In genomic region chr5:108726557-108727248, GRCm38 (mm10) we compare ENCODE assay signal across 9 mouse cellular contexts. TPM values are rescaled to one million over a fixed set of nuclear protein-coding genes. Genes with fewer than 3 reads are reported as not detected.
A peak's percentile ranks its signal among the peaks of the same experiment; 100 is the strongest.
DNase-seq lines count a peak whose midpoint lies in the region; ATAC-seq and TF ChIP-seq lines count a peak whose summit lies in the region.
"Had no signal": no experiment of that assay in that cellular context is flagged by ENCODE, and none has a peak within 500 bp of the region (broad histone marks: within the 10 kb centered on the region; RNA-seq: fewer than 3 reads in every experiment).

No protein-coding gene starts in this region.

- DNase-seq in CH12.LX (ENCODE audit: extremely low read depth) = peak; percentile 50
- peak; percentile 88 for DNase-seq in brain, adult 2 months (ENCODE audit: low read depth, low spot score)
- peak; percentile 57 for DNase-seq in liver, adult 2 months (ENCODE audit: extremely low read depth, low read depth, low spot score)
- peak; percentile 69 for DNase-seq in neural tube, embryonic 10.5 days (ENCODE audit: extremely low spot score, low spot score)
- DNase-seq in thymus, postnatal 0 days (ENCODE audit: low spot score) = peak; percentile 54

- peaks cover 0 to 11% of the 10 kb centered on the region in 2 experiments; a peak in 2 of 4 replicates for H3K4me1 ChIP-seq in CH12.LX (ENCODE audit: control insufficient read depth in 1 of 2, insufficient read depth in 2 of 2)
- H3K4me1 ChIP-seq in embryonic fibroblast, embryonic 13.5 days (ENCODE audit: control insufficient read depth, insufficient read depth, low read length) = no peaks in the 10 kb centered on the region
- no peaks in the 10 kb centered on the region for H3K4me1 ChIP-seq in heart, embryonic 12.5 days (replicated peaks)
- no peaks in the 10 kb centered on the region for H3K4me1 ChIP-seq in kidney, embryonic 16.5 days (ENCODE audit: insufficient read depth, low read length)
- H3K4me1 ChIP-seq in liver, adult 2 months (ENCODE audit: control insufficient read depth, insufficient read depth, low read length) = no peaks in the 10 kb centered on the region

- no peak for TF ChIP-seq POLR2A in CH12.LX (IDR thresholded peaks at IDR 0.05; ENCODE audit: low read depth, low read length)
- TF ChIP-seq POLR2A in embryonic fibroblast, embryonic 13.5 days (IDR thresholded peaks at IDR 0.05; ENCODE audit: low read depth, low read length) = no peak
- no peak for TF ChIP-seq POLR2A in liver, adult 2 months (IDR thresholded peaks at IDR 0.05; ENCODE audit: extremely low read depth, insufficient read depth, low read length)

- no peak overlapping the region for H3K27ac ChIP-seq in CH12.LX (ENCODE audit: insufficient read depth, low read depth)
- H3K27ac ChIP-seq in embryonic fibroblast, embryonic 13.5 days (ENCODE audit: insufficient read depth, low read length) = no peak overlapping the region
- no peak overlapping the region for H3K27ac ChIP-seq in heart, embryonic 12.5 days (ENCODE audit: poor library complexity, severe bottlenecking)
- H3K27ac ChIP-seq in kidney, embryonic 16.5 days (ENCODE audit: low read length) = no peak overlapping the region
- H3K27ac ChIP-seq in liver, adult 2 months (replicated peaks; ENCODE audit: insufficient read depth, low read depth, low read length) = no peak overlapping the region
- H3K27ac ChIP-seq: macrophage had no signal

- TF ChIP-seq EP300 in CH12.LX (IDR thresholded peaks at IDR 0.05; ENCODE audit: low read length) = no peak

- dilution Hi-C loops in CH12.LX (cut with MboI; ENCODE audit: extremely low pct_ligation_motif_present, extremely low pct_unique_long_range_greater_than_20kb, low sequenced_read_pairs) = no loop called here

- H3K36me3 ChIP-seq in CH12.LX (replicated peaks in 1 of 2; ENCODE audit: control insufficient read depth in 1 of 2, insufficient read depth in 1 of 2, low read length in 1 of 2) = no peaks in the 10 kb centered on the region
- no peaks in the 10 kb centered on the region for H3K36me3 ChIP-seq in heart, embryonic 12.5 days
- no peaks in the 10 kb centered on the region for H3K36me3 ChIP-seq in kidney, embryonic 16.5 days (ENCODE audit: insufficient read depth, low read length)
- no peaks in the 10 kb centered on the region for H3K36me3 ChIP-seq in liver, adult 2 months (ENCODE audit: control insufficient read depth, insufficient read depth, low read length)

- in situ Hi-C loops in CH12.LX (cut with MboI; ENCODE audit: low pct_ligation_motif_present, low pct_unique_long_range_greater_than_20kb, low sequenced_read_pairs) = no loop called here

- no peak overlapping the region for H3K4me2 ChIP-seq in CH12.LX (ENCODE audit: insufficient read depth, low read depth, poor library complexity, severe bottlenecking)
- no peak overlapping the region for H3K4me2 ChIP-seq in heart, embryonic 12.5 days
- H3K4me2 ChIP-seq in kidney, embryonic 16.5 days (replicated peaks; ENCODE audit: low read depth, low read length) = no peak overlapping the region

- ATAC-seq in heart, embryonic 12.5 days (ENCODE audit: insufficient number of reproducible peaks, low FRiP score) = peak; percentile 65; the same call in 1 of the 2 replicates
- peak; percentile 91; the same call in 1 of the 2 replicates for ATAC-seq in kidney, embryonic 16.5 days (ENCODE audit: low FRiP score, low TSS enrichment)

- H3K27me3 ChIP-seq in CH12.LX (replicated peaks) = peaks cover 4% of the 10 kb centered on the region
- H3K27me3 ChIP-seq in heart, embryonic 12.5 days (replicated peaks) = 0 out of 2 replicates have a peak, but pooled peaks cover 3% of the 10 kb centered on the region
- no peaks in the 10 kb centered on the region for H3K27me3 ChIP-seq in kidney, embryonic 16.5 days (ENCODE audit: insufficient read depth, low read length)
- H3K27me3 ChIP-seq in liver, adult 2 months (ENCODE audit: control insufficient read depth, insufficient read depth, low read length) = no peaks in the 10 kb centered on the region

- 24% methylated on average over 5 of the region's 5 CpGs for WGBS in heart, embryonic 12.5 days
- WGBS in kidney, embryonic 16.5 days = 18% methylated on average over 5 of the region's 5 CpGs
- 24% methylated on average over 5 of the region's 5 CpGs for WGBS in liver, adult 2 months

- peak; percentile 65 to 82 for TF ChIP-seq CTCF in CH12.LX (conservative IDR thresholded peaks at IDR 0.05 in 1 of 2, IDR thresholded peaks at IDR 0.05 in 1 of 2; ENCODE audit: low read depth in 2 of 2, low read length in 2 of 2)
- TF ChIP-seq CTCF in embryonic fibroblast, embryonic 13.5 days (IDR thresholded peaks at IDR 0.05; ENCODE audit: borderline replicate concordance, insufficient read depth, low read length) = peak; percentile 84
- peak; percentile 96 for TF ChIP-seq CTCF in liver, adult 2 months (IDR thresholded peaks at IDR 0.05; ENCODE audit: low read depth, low read length)

- no peak overlapping the region for H3K4me3 ChIP-seq in CH12.LX (replicated peaks in 1 of 3; ENCODE audit: low read depth in 2 of 3, low read length in 2 of 3, poor library complexity in 1 of 3)
- no peak overlapping the region for H3K4me3 ChIP-seq in embryonic fibroblast, embryonic 13.5 days (ENCODE audit: insufficient read depth, low read length)
- H3K4me3 ChIP-seq in heart, embryonic 12.5 days = no peak overlapping the region
- H3K4me3 ChIP-seq in kidney, embryonic 16.5 days (ENCODE audit: low read length) = no peak overlapping the region
- no peak overlapping the region for H3K4me3 ChIP-seq in liver, adult 2 months (ENCODE audit: insufficient read depth, low read depth, low read length)

- peak; percentile 73 for TF ChIP-seq RAD21 in CH12.LX (IDR thresholded peaks at IDR 0.05; ENCODE audit: low read depth, low read length)

- H3K9me3 ChIP-seq in CH12.LX (replicated peaks; ENCODE audit: low read length) = no peaks in the 10 kb centered on the region
- H3K9me3 ChIP-seq in heart, embryonic 12.5 days (replicated peaks) = no peaks in the 10 kb centered on the region
- no peaks in the 10 kb centered on the region for H3K9me3 ChIP-seq in kidney, embryonic 16.5 days (ENCODE audit: low read length)

- no peak overlapping the region for H3K9ac ChIP-seq in CH12.LX (ENCODE audit: insufficient read depth, low read depth)
- H3K9ac ChIP-seq in heart, embryonic 12.5 days = no peak overlapping the region
- H3K9ac ChIP-seq in kidney, embryonic 16.5 days (replicated peaks; ENCODE audit: low read length) = no peak overlapping the region
- no peak overlapping the region for H3K9ac ChIP-seq in liver, adult 2 months (ENCODE audit: low read depth, low read length)

- H3K79me2 ChIP-seq in CH12.LX (replicated peaks; ENCODE audit: control insufficient read depth, extremely low read depth, insufficient read depth, poor library complexity, severe bottlenecking) = no peaks in the 10 kb centered on the region
- H3K79me2 ChIP-seq in liver, adult 2 months (ENCODE audit: control insufficient read depth, insufficient read depth, low read length) = no peaks in the 10 kb centered on the region

TF ChIP-seq in CH12.LX, 34 proteins besides CTCF, POLR2A, EP300 and RAD21 (continues in another document):
- peak; percentile 54 for TF ChIP-seq SMC3 (IDR thresholded peaks at IDR 0.05; ENCODE audit: low read depth, low read length)

RNA-seq across cellular contexts. Expression of gene Fgfrl1, which starts 34.5 kb away (rescaled TPM):
- 0.55 and 0.64 TPM in 2 replicates for total RNA-seq in CH12.LX (2012; rRNA removed)
- total RNA-seq in CH12.LX (2014; rRNA removed) = 0.17 TPM in 1 of 2 replicates, not detected in the other
- 0.26 and 0.64 TPM in 2 replicates for polyA plus RNA-seq in CH12.LX (2012; ENCODE audit: insufficient read length, low read depth)
- polyA plus RNA-seq in embryonic fibroblast, embryonic 13.5 days (2011; ENCODE audit: insufficient read length, low read depth, missing spikeins) = 22.5 and 30.6 TPM in 2 replicates
- polyA plus RNA-seq in heart, embryonic 12.5 days (2016; fragmentation: Nextera tagmentation; extraction: Ambion mirVana) = 39.1 and 40.1 TPM in 2 replicates
- polyA plus RNA-seq in kidney, embryonic 16.5 days (2015; fragmentation: Nextera tagmentation; extraction: Ambion mirVana) = 11.5 and 13.8 TPM in 2 replicates
- total RNA-seq in liver, adult 2 months (2014; rRNA removed) = 20.2 and 22.7 TPM in 2 replicates
- 42.3 and 49.9 TPM in 2 replicates for polyA plus RNA-seq in liver, adult 2 months (2012; rRNA removed)
- 4.1 and 5.1 TPM in 2 replicates for polyA plus RNA-seq in thymus, postnatal 0 days (2015; fragmentation: Nextera tagmentation; extraction: Ambion mirVana)

RNA-seq across cellular contexts. Expression of gene Rnf212, which starts 48.1 kb away (rescaled TPM):
- total RNA-seq in CH12.LX (2012; rRNA removed) = not detected in 2 replicates
- total RNA-seq in CH12.LX (2014; rRNA removed) = not detected in 2 replicates
- polyA plus RNA-seq in CH12.LX (2012; ENCODE audit: insufficient read length, low read depth) = not detected in 2 replicates
- not detected in 2 replicates for polyA plus RNA-seq in embryonic fibroblast, embryonic 13.5 days (2011; ENCODE audit: insufficient read length, low read depth, missing spikeins)
- polyA plus RNA-seq in heart, embryonic 12.5 days (2016; fragmentation: Nextera tagmentation; extraction: Ambion mirVana) = 0.65 and 1.2 TPM in 2 replicates
- 0.24 TPM in 1 of 2 replicates, not detected in the other for polyA plus RNA-seq in kidney, embryonic 16.5 days (2015; fragmentation: Nextera tagmentation; extraction: Ambion mirVana)
- not detected in 2 replicates for total RNA-seq in liver, adult 2 months (2014; rRNA removed)
- polyA plus RNA-seq in liver, adult 2 months (2012; rRNA removed) = not detected in 2 replicates
- not detected in 2 replicates for polyA plus RNA-seq in thymus, postnatal 0 days (2015; fragmentation: Nextera tagmentation; extraction: Ambion mirVana)
- polyA plus RNA-seq: macrophage had no signal

RNA-seq across cellular contexts. Expression of gene Slc26a1, which starts 51.3 kb away (rescaled TPM):
- total RNA-seq in CH12.LX (2012; rRNA removed) (0.08 TPM in 2 replicates), CH12.LX (2014; rRNA removed) (not detected in 2 replicates)
- polyA plus RNA-seq in CH12.LX (2012; ENCODE audit: insufficient read length, low read depth) = 0.07 and 0.11 TPM in 2 replicates
- 0.23 TPM in 1 of 2 replicates, not detected in the other for polyA plus RNA-seq in embryonic fibroblast, embryonic 13.5 days (2011; ENCODE audit: insufficient read length, low read depth, missing spikeins)
- polyA plus RNA-seq in heart, embryonic 12.5 days (2016; fragmentation: Nextera tagmentation; extraction: Ambion mirVana) = 0.54 and 1.0 TPM in 2 replicates
- polyA plus RNA-seq in kidney, embryonic 16.5 days (2015; fragmentation: Nextera tagmentation; extraction: Ambion mirVana) = 9.5 and 9.8 TPM in 2 replicates
- 121 and 190 TPM in 2 replicates for total RNA-seq in liver, adult 2 months (2014; rRNA removed)
- polyA plus RNA-seq in liver, adult 2 months (2012; rRNA removed) = 261 and 264 TPM in 2 replicates
- 0.14 and 0.20 TPM in 2 replicates for polyA plus RNA-seq in thymus, postnatal 0 days (2015; fragmentation: Nextera tagmentation; extraction: Ambion mirVana)
- polyA plus RNA-seq: macrophage had no signal

RNA-seq across cellular contexts. Expression of gene Dgkq, which starts 57.2 kb away (rescaled TPM):
- total RNA-seq in CH12.LX (2012; rRNA removed) = 8.5 and 9.1 TPM in 2 replicates
- 3.7 and 5.5 TPM in 2 replicates for total RNA-seq in CH12.LX (2014; rRNA removed)
- polyA plus RNA-seq in CH12.LX (2012; ENCODE audit: insufficient read length, low read depth) = 4.4 and 5.0 TPM in 2 replicates
- 11.7 and 11.8 TPM in 2 replicates for polyA plus RNA-seq in embryonic fibroblast, embryonic 13.5 days (2011; ENCODE audit: insufficient read length, low read depth, missing spikeins)
- polyA plus RNA-seq in heart, embryonic 12.5 days (2016; fragmentation: Nextera tagmentation; extraction: Ambion mirVana) = 8.4 and 9.4 TPM in 2 replicates
- polyA plus RNA-seq in kidney, embryonic 16.5 days (2015; fragmentation: Nextera tagmentation; extraction: Ambion mirVana) = 14.2 and 14.6 TPM in 2 replicates
- total RNA-seq in liver, adult 2 months (2014; rRNA removed) = 14.0 and 16.3 TPM in 2 replicates
- 19.5 and 28.2 TPM in 2 replicates for polyA plus RNA-seq in liver, adult 2 months (2012; rRNA removed)
- 5.0 and 6.6 TPM in 2 replicates for polyA plus RNA-seq in thymus, postnatal 0 days (2015; fragmentation: Nextera tagmentation; extraction: Ambion mirVana)

Comparison
In these comparisons a context has a peak if more than half of its experiments do, and no peak if none do; other contexts are left out.
1. RNA of gene Slc26a1, which starts 51.3 kb away (polyA plus RNA-seq): 261 to 264 TPM in liver, adult 2 months; 9.5 to 9.8 TPM in kidney, embryonic 16.5 days, 0.54 to 1.0 TPM in heart, embryonic 12.5 days, 0.14 to 0.20 TPM in thymus, postnatal 0 days, 0.07 to 0.11 TPM in CH12.LX and 0.23 TPM in embryonic fibroblast, embryonic 13.5 days; every median in the first group is over 10 times any median in the second.
2. Peak in every context shown above with its lines, with median percentiles within 50 percentile points of each other: DNase-seq and CTCF ChIP-seq.